Comparison of ENCODE assay signal across 8 mouse cellular contexts in genomic region chr10:116949111-116950008, GRCm38 (mm10). TPM values are rescaled to one million over a fixed set of nuclear protein-coding genes. Genes with fewer than 3 reads are reported as not detected.
DNase-seq lines count a peak whose midpoint lies in the region; ATAC-seq and TF ChIP-seq lines count a peak whose summit lies in the region.

No protein-coding gene starts in this region.

- 7% methylated on average over 44 of the region's 44 CpGs for WGBS in liver, embryonic 16.5 days (ENCODE audit: insufficient replicate concordance)
- under 1% methylated on average over 40 of the region's 44 CpGs for WGBS in neural tube, embryonic 15.5 days

- ATAC-seq in megakaryocyte, adult 5-6 weeks (ENCODE audit: poor library complexity, severe bottlenecking) = no peak
- ATAC-seq in inflammation-experienced regulatory T-cells, adult 6 months = peak; percentile 20
- ATAC-seq in liver, embryonic 16.5 days (ENCODE audit: low read depth) = no peak
- ATAC-seq in neural tube, embryonic 15.5 days (ENCODE audit: low FRiP score) = peak; percentile 30
- ATAC-seq in erythroid progenitor cell, adult 5-6 weeks (replicated peaks; ENCODE audit: low FRiP score, poor library complexity, severe bottlenecking) = no peak

- peaks cover 4% of the 10 kb centered on the region for H3K36me3 ChIP-seq in megakaryocyte, embryonic 14.5 days (replicated peaks; ENCODE audit: low read length)
- no peaks in the 10 kb centered on the region for H3K36me3 ChIP-seq in liver, embryonic 16.5 days (ENCODE audit: control insufficient read depth, insufficient read depth)
- no peaks in the 10 kb centered on the region for H3K36me3 ChIP-seq in neural tube, embryonic 15.5 days

- H3K27me3 ChIP-seq in megakaryocyte, embryonic 14.5 days (replicated peaks) = peaks cover 3% of the 10 kb centered on the region
- H3K27me3 ChIP-seq in liver, embryonic 16.5 days (ENCODE audit: control insufficient read depth, insufficient read depth, low read depth, low read length) = no peaks in the 10 kb centered on the region
- no peaks in the 10 kb centered on the region for H3K27me3 ChIP-seq in neural tube, embryonic 15.5 days (replicated peaks)

- peaks cover 12% of the 10 kb centered on the region for H3K9me3 ChIP-seq in megakaryocyte, embryonic 14.5 days
- H3K9me3 ChIP-seq in liver, embryonic 16.5 days (replicated peaks; ENCODE audit: control insufficient read depth, low read length) = no peaks in the 10 kb centered on the region
- H3K9me3 ChIP-seq in neural tube, embryonic 15.5 days (replicated peaks) = 0 out of 2 replicates have a peak, but pooled peaks cover 2% of the 10 kb centered on the region

- no peak overlapping the region for H3K27ac ChIP-seq in embryonic fibroblast, embryonic 13.5 days (ENCODE audit: insufficient read depth, low read length)
- H3K27ac ChIP-seq in liver, embryonic 16.5 days (ENCODE audit: low read length) = peak overlapping the region; percentile 92
- H3K27ac ChIP-seq in neural tube, embryonic 15.5 days (replicated peaks) = peak overlapping the region; percentile 87

- DNase-seq in adrenal gland, postnatal 10 days = peak; percentile 47

- H3K4me1 ChIP-seq in megakaryocyte, embryonic 14.5 days = peaks cover 24% of the 10 kb centered on the region
- peaks cover under 1% of the 10 kb centered on the region for H3K4me1 ChIP-seq in embryonic fibroblast, embryonic 13.5 days (ENCODE audit: control insufficient read depth, insufficient read depth, low read length)
- peaks cover 15% of the 10 kb centered on the region for H3K4me1 ChIP-seq in liver, embryonic 16.5 days (ENCODE audit: control insufficient read depth, low read depth, low read length)
- H3K4me1 ChIP-seq in neural tube, embryonic 15.5 days = peaks cover 34% of the 10 kb centered on the region

- peak overlapping the region; percentile 94 for H3K4me3 ChIP-seq in megakaryocyte, embryonic 14.5 days (replicated peaks)
- peak overlapping the region; percentile 82 for H3K4me3 ChIP-seq in embryonic fibroblast, embryonic 13.5 days (ENCODE audit: insufficient read depth, low read length)
- H3K4me3 ChIP-seq in liver, embryonic 16.5 days (ENCODE audit: low read depth, low read length) = peak overlapping the region; percentile 85
- peak overlapping the region; percentile 83 for H3K4me3 ChIP-seq in neural tube, embryonic 15.5 days (replicated peaks)

- TF ChIP-seq POLR2A in embryonic fibroblast, embryonic 13.5 days (IDR thresholded peaks at IDR 0.05; ENCODE audit: low read depth, low read length) = no peak

- H3K4me2 ChIP-seq in liver, embryonic 16.5 days (ENCODE audit: low read depth, low read length) = peak overlapping the region; percentile 99
- H3K4me2 ChIP-seq in neural tube, embryonic 15.5 days = peak overlapping the region; percentile 76

- no peak for TF ChIP-seq CTCF in embryonic fibroblast, embryonic 13.5 days (IDR thresholded peaks at IDR 0.05; ENCODE audit: borderline replicate concordance, insufficient read depth, low read length)

- peak overlapping the region; percentile 85 for H3K9ac ChIP-seq in liver, embryonic 16.5 days (ENCODE audit: low read depth, low read length)
- H3K9ac ChIP-seq in neural tube, embryonic 15.5 days (replicated peaks) = peak overlapping the region; percentile 80

RNA-seq across cellular contexts. Expression of gene Rab3ip, which starts 1.2 kb away (rescaled TPM):
- polyA plus RNA-seq in megakaryocyte, embryonic 14.5 days (2012; ENCODE audit: insufficient read depth, low replicate concordance) = 4.8 TPM in 1 of 2 replicates, not detected in the other
- total RNA-seq in megakaryocyte, adult 5-6 weeks (2015) = 5.6 and 6.0 TPM in 2 replicates
- total RNA-seq in megakaryocyte, adult 5-6 weeks (2017) = 8.2 and 14.5 TPM in 2 replicates
- 10 to 100 TPM; 41.3 to 49.3 TPM for total RNA-seq in adrenal gland, postnatal 10 days (2021)
- polyA plus RNA-seq in embryonic fibroblast, embryonic 13.5 days (2011; ENCODE audit: insufficient read length, low read depth, missing spikeins) = 25.7 and 37.9 TPM in 2 replicates
- polyA plus RNA-seq in inflammation-experienced regulatory T-cells, adult 6 months (2017; shearing (Covaris generic)) = 10 to 100 TPM in 1 of 3 experiments, 1 to 10 TPM in 2; 5.6 to 12.7 (median 8.7) TPM
- polyA plus RNA-seq in liver, embryonic 16.5 days (2015; fragmentation: Nextera tagmentation; extraction: Ambion mirVana) = 11.1 and 13.3 TPM in 2 replicates
- 49.3 and 54.6 TPM in 2 replicates for polyA plus RNA-seq in neural tube, embryonic 15.5 days (2015; fragmentation: Nextera tagmentation; extraction: Ambion mirVana)
- total RNA-seq in erythroid progenitor cell, adult 5-6 weeks (2015; ENCODE audit: low replicate concordance) = 4.6 and 13.7 TPM in 2 replicates
- 12.6 and 14.8 TPM in 2 replicates for total RNA-seq in erythroid progenitor cell, adult 5-6 weeks (2017; ENCODE audit: low replicate concordance)

RNA-seq across cellular contexts. Expression of gene Gm10271, which starts 23.0 kb away (rescaled TPM):
- polyA plus RNA-seq in megakaryocyte, embryonic 14.5 days (2012; ENCODE audit: insufficient read depth, low replicate concordance) = not detected in 2 replicates
- not detected in 2 replicates for total RNA-seq in megakaryocyte, adult 5-6 weeks (2015)
- total RNA-seq in megakaryocyte, adult 5-6 weeks (2017) = not detected in 2 replicates
- not detected for total RNA-seq in adrenal gland, postnatal 10 days (2021)
- not detected in 2 replicates for polyA plus RNA-seq in embryonic fibroblast, embryonic 13.5 days (2011; ENCODE audit: insufficient read length, low read depth, missing spikeins)
- not detected for polyA plus RNA-seq in inflammation-experienced regulatory T-cells, adult 6 months (2017; shearing (Covaris generic))
- not detected in 2 replicates for polyA plus RNA-seq in liver, embryonic 16.5 days (2015; fragmentation: Nextera tagmentation; extraction: Ambion mirVana)
- polyA plus RNA-seq in neural tube, embryonic 15.5 days (2015; fragmentation: Nextera tagmentation; extraction: Ambion mirVana) = not detected in 2 replicates
- total RNA-seq in erythroid progenitor cell, adult 5-6 weeks (2015; ENCODE audit: low replicate concordance) = not detected in 2 replicates
- not detected in 2 replicates for total RNA-seq in erythroid progenitor cell, adult 5-6 weeks (2017; ENCODE audit: low replicate concordance)

RNA-seq across cellular contexts. Expression of gene Best3, which starts 36.8 kb away (rescaled TPM):
- not detected in 2 replicates for polyA plus RNA-seq in megakaryocyte, embryonic 14.5 days (2012; ENCODE audit: insufficient read depth, low replicate concordance)
- total RNA-seq in megakaryocyte, adult 5-6 weeks (2015) = not detected in 2 replicates
- not detected in 2 replicates for total RNA-seq in megakaryocyte, adult 5-6 weeks (2017)
- under 1 TPM; 0.48 to 0.70 TPM for total RNA-seq in adrenal gland, postnatal 10 days (2021)
- polyA plus RNA-seq in embryonic fibroblast, embryonic 13.5 days (2011; ENCODE audit: insufficient read length, low read depth, missing spikeins) = not detected in 2 replicates
- not detected for polyA plus RNA-seq in inflammation-experienced regulatory T-cells, adult 6 months (2017; shearing (Covaris generic))
- polyA plus RNA-seq in liver, embryonic 16.5 days (2015; fragmentation: Nextera tagmentation; extraction: Ambion mirVana) = 0.04 and 0.07 TPM in 2 replicates
- polyA plus RNA-seq in neural tube, embryonic 15.5 days (2015; fragmentation: Nextera tagmentation; extraction: Ambion mirVana) = 0.10 and 0.14 TPM in 2 replicates
- not detected in 2 replicates for total RNA-seq in erythroid progenitor cell, adult 5-6 weeks (2015; ENCODE audit: low replicate concordance)
- not detected in 2 replicates for total RNA-seq in erythroid progenitor cell, adult 5-6 weeks (2017; ENCODE audit: low replicate concordance)

RNA-seq across cellular contexts. Expression of gene Myrfl, which starts 52.6 kb away (rescaled TPM):
- not detected in 2 replicates for polyA plus RNA-seq in megakaryocyte, embryonic 14.5 days (2012; ENCODE audit: insufficient read depth, low replicate concordance)
- total RNA-seq in megakaryocyte, adult 5-6 weeks (2015) = 0.09 TPM in 1 of 2 replicates, not detected in the other
- total RNA-seq in megakaryocyte, adult 5-6 weeks (2017) = not detected in 2 replicates
- under 1 TPM; 0.12 to 0.39 TPM for total RNA-seq in adrenal gland, postnatal 10 days (2021)
- not detected in 2 replicates for polyA plus RNA-seq in embryonic fibroblast, embryonic 13.5 days (2011; ENCODE audit: insufficient read length, low read depth, missing spikeins)
- polyA plus RNA-seq in inflammation-experienced regulatory T-cells, adult 6 months (2017; shearing (Covaris generic)) = not detected
- 0.07 TPM in 1 of 2 replicates, not detected in the other for polyA plus RNA-seq in liver, embryonic 16.5 days (2015; fragmentation: Nextera tagmentation; extraction: Ambion mirVana)
- polyA plus RNA-seq in neural tube, embryonic 15.5 days (2015; fragmentation: Nextera tagmentation; extraction: Ambion mirVana) = 0.27 TPM in 1 of 2 replicates, not detected in the other
- total RNA-seq in erythroid progenitor cell, adult 5-6 weeks (2015; ENCODE audit: low replicate concordance) = not detected in 2 replicates
- total RNA-seq in erythroid progenitor cell, adult 5-6 weeks (2017; ENCODE audit: low replicate concordance) = not detected in 2 replicates

Comparison
In these comparisons a context has a peak if more than half of its experiments do, and no peak if none do; other contexts are left out.
1. ATAC-seq: peak in inflammation-experienced regulatory T-cells, adult 6 months (single experiment) and neural tube, embryonic 15.5 days (single experiment); none in megakaryocyte, adult 5-6 weeks (single experiment), liver, embryonic 16.5 days (single experiment) and erythroid progenitor cell, adult 5-6 weeks (single experiment).
2. Peak in every context shown above with its lines, with median percentiles within 50 percentile points of each other: H3K4me3 ChIP-seq.